Mouse (Mus musculus): ENCODE data around the gene Gm3468.
"Not testable (repeated sequence)": the region's sequence is repeated elsewhere in the genome, so short reads cannot be mapped to it uniquely, and the experiment has no call there.

DNA sequence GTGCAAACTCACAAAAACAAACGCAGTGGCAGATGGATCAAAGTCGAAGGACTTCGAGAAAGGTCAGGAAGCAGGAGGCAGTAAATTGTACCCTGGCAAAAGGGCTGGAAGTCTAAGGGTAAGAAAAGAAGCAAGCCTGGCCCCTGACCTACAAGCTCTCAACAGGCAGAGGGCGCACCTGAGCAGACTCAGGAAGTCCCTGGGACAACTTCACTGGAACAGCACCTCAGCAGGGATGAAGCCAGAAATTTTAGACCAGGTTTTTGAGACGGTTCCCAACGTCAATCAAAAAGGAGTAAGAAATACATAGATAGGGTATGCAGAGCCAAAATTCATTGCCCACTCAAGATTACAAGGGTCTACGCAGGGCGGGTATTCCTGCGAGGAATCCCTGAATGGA lies 965 bp downstream of the Gm3468 start:
- TF ChIP-seq CTCF (conservative IDR thresholded peaks at IDR 0.05; ENCODE audit: low read length); NANOG (IDR thresholded peaks at IDR 0.05; ENCODE audit: borderline replicate concordance, low read length); POU5F1 (IDR thresholded peaks at IDR 0.05; ENCODE audit: borderline replicate concordance, low read length): not testable (repeated sequence)
